Mouse (Mus musculus): ENCODE data around the gene Nubpl. TPM values are rescaled to one million over a fixed set of nuclear protein-coding genes. Genes with fewer than 3 reads are reported as not detected.

Gene Nubpl
- polyA plus RNA-seq, 1 experiment from 2014 or later = 7.6 TPM

DNA sequence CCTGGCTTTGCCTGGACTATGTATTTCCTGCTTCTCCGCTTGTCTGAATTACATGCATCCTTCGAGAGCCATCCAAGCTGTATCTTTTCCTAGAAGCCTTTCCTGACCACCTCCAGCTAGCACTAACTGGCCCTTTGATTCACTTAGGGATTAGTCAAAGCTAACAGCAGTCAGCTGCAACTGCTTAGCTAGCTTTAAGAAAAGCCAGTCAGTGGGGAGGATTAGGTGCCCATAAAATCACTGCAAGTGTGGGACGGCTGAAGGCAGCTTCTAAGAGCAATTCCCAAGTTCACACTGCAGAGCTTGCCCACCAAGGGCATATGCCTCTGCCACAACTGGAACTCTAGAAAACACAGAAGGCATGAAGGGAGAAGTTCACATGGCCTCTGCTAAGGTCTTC is 252.7 kb downstream of the Nubpl start:
- H3K4me1 ChIP-seq = no peaks in the 10 kb centered on the region
- no peak overlapping the region for H3K4me3 ChIP-seq
- H3K27ac ChIP-seq = no peak overlapping the region
- no peaks in the 10 kb centered on the region for H3K27me3 ChIP-seq (replicated peaks)
- H3K36me3 ChIP-seq = no peaks in the 10 kb centered on the region
- no peak overlapping the region for H3K4me2 ChIP-seq
- H3K9ac ChIP-seq = no peak overlapping the region
- 70% methylated on average over 3 of the region's 3 CpGs for WGBS (ENCODE audit: insufficient replicate concordance)
- no peaks in the 10 kb centered on the region for H3K9me3 ChIP-seq (replicated peaks)
- no peak for ATAC-seq

DNA sequence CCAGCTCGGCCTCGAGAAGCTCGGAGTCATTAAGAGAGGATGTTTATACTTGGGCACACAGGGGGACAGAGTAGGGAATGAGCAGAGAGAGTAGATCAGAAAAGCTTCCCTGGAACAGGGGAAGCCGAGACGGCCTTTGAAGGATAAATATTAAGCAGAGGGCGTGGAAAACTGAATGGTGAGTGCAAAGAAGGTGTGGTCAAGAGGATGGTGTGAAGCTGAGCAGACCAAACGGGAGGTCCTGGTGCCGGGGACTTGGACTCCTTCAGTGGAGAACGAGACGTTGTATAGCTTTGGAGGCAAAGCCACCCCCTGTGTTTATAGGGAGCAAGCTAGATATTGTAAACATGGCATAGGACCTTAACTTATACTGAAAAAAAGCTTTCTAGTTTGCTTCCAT is 261.9 kb downstream of the Nubpl start:
- Histone ChIP-seq H3K9me3 (replicated peaks) (no peaks in the 10 kb centered on the region), H3K4me3 (no peak overlapping the region), H3K4me2 (no peak overlapping the region), H3K4me1 (no peaks in the 10 kb centered on the region), H3K27me3 (replicated peaks) (no peaks in the 10 kb centered on the region), H3K36me3 (no peaks in the 10 kb centered on the region), H3K27ac (no peak overlapping the region), H3K9ac (no peak overlapping the region)
- no peak for ATAC-seq
- WGBS (ENCODE audit: insufficient replicate concordance) = 69% methylated on average over 10 of the region's 10 CpGs

DNA sequence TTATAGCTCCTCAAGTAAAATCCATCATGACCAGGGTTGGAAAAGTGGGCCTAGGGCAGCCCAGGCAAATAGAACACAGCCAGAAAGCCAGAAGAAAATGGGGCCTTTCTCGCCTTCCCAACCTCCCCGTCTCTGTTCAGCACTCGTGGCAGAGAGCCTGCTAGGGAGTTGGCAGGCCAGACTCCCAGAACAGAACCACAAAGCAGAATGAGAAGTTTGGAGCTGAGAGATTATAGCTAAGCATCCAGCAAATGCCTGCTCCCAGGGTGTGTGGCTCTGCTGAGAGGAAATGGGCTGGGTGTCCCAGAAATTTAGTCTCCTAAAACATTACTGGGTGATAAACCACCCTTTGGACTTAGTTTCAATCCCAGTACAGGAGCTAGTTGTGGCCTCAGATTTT is 262.6 kb downstream of the Nubpl start:
- Histone ChIP-seq H3K27me3 (replicated peaks) (no peaks in the 10 kb centered on the region), H3K4me1 (no peaks in the 10 kb centered on the region), H3K4me3 (no peak overlapping the region), H3K9ac (no peak overlapping the region), H3K4me2 (no peak overlapping the region), H3K36me3 (no peaks in the 10 kb centered on the region), H3K9me3 (replicated peaks) (no peaks in the 10 kb centered on the region), H3K27ac (no peak overlapping the region)
- 54% methylated on average over 3 of the region's 3 CpGs for WGBS (ENCODE audit: insufficient replicate concordance)
- no peak for ATAC-seq

DNA sequence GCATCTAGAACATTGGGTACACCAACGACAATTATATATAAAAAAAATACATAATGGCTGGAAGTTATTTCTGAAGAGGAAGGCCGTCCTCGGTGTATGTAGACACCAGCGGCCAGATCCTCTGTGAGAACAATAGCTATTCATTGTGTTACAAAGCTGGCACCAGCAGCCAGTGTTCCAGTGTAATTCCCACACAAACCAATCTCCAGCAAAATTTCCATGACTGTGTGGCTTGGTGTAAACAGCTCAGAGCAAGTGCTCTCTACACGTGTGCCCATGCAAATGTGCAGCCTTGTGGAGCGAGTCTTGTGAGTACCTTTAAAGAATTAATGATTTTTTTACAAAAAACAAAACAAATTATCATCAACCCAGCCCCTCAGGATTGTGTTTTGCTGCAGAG is 263.7 kb downstream of the Nubpl start:
- Histone ChIP-seq H3K4me1 (no peaks in the 10 kb centered on the region), H3K36me3 (no peaks in the 10 kb centered on the region), H3K27ac (no peak overlapping the region), H3K4me3 (no peak overlapping the region), H3K9me3 (replicated peaks) (no peaks in the 10 kb centered on the region), H3K9ac (no peak overlapping the region), H3K27me3 (replicated peaks) (no peaks in the 10 kb centered on the region), H3K4me2 (no peak overlapping the region)
- ATAC-seq = no peak
- 79% methylated on average over 6 of the region's 6 CpGs for WGBS (ENCODE audit: insufficient replicate concordance)

Other genes with a start within 250 kb of the Nubpl start
- gene Heatr5a, start 126.4 kb upstream of the Nubpl start, polyA plus RNA-seq (2016; fragmentation: Nextera tagmentation; extraction: Ambion mirVana) = 12.7 and 13.8 TPM in 2 replicates
- 20.2 and 20.9 TPM in 2 replicates for gene Dtd2, start 91.2 kb upstream of the Nubpl start, polyA plus RNA-seq (2016; fragmentation: Nextera tagmentation; extraction: Ambion mirVana)
- not detected in 2 replicates for gene Gpr33, start 69.7 kb upstream of the Nubpl start, polyA plus RNA-seq (2016; fragmentation: Nextera tagmentation; extraction: Ambion mirVana)

Data from liver, embryonic 12.5 days (tissue).